Mouse (Mus musculus) inflammation-experienced regulatory T-cells, adult 6 months (primary cell): Measurements from ENCODE around the gene Ncln. TPM values are rescaled to one million over a fixed set of nuclear protein-coding genes. Genes with fewer than 3 reads are reported as not detected.

ENCODE experiments used
- ATAC-seq: one replicate; pipeline ENCODE4 v1.8.0; 2017
- polyA plus RNA-seq, 3 experiments: library from polyadenylated mRNA; unstranded; fragments of 100-300 nt; shearing (Covaris generic); gene quantifications; one replicate each; pipeline ENCODE4 v1.2.1; 2017

Gene Ncln
- polyA plus RNA-seq, result 10 to 100 TPM; 34.3 to 41.1 (median 36.9) TPM

- ATAC-seq, result peak; percentile 92
Measured at GRCm38 (mm10) chr10:81496264-81496901, at the start of gene Ncln. TSS of gene Ncln (minus strand) at chr10:81496392.

- ATAC-seq, result peak; percentile 96
Measured at GRCm38 (mm10) chr10:81545161-81545747, 49.1 kb upstream of the Ncln start, which contains the start of gene Gna11. TSS of gene Gna11 (minus strand) at chr10:81545190.

DNA sequence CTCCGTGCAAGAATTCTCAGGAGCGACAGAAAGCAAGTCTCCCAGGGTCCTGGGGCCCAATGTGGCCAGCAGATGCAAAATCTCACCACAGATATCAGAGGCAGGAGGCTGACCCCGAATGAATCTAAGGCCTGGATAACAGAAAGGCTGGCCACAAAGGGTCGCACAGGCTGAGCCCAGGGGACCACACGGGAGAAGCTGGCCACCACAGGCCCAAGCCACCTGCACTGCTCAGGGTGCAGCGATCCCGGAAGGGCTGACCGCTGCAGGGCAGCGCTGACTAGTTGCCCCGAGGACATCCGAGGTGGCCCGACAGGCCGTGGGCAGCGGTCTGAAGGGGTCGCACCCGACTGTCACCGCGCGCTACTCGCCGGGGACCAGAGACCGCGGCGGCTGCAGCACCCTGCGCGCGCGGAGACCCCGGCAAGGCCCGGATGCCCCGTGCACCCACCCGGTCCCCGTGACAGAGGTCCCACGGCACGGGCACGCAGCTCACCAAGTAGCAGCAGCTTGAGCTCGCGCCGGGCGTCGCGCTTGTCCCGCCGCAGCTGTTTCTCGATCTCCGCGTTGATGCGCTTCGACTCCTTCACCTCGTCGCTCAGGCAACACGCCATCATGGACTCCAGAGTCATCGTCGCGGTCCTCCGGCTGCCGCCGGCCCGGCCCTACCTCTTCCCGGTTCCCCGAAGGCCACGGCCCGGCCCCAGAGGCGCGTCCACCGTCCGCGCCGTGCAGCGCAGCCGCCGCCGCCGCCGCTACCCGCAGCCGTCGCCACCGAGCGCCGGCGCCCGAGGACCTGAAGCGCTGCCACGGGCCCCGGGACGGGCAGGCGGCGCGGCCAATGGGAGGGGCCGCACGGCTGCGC is 48.3 kb upstream of the Ncln start:
- peak; percentile 5 for ATAC-seq

DNA sequence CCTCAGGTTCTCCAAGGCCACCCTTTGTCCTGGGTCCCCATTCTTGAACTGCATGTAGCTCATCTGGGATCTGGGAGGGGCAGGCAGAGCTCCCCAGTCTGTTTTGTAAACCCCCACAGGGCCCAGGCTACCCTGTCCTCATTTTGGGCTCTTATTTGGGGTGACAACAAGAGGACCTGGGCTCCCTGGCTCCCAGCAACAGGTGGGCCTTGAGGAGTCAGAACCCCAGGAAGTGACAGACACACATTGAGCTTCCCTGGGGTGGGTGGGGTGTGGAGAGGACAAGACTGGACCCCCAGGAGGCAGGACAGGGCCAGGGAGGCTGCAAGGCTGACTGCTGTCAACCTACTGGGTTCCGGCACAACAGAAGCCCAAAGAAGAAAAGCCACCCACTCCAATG is 47.4 kb upstream of the Ncln start:
- ATAC-seq, result no peak

GRCm38 (mm10) chr10:81542727-81543460 is 46.7 kb upstream of the Ncln start:
- ATAC-seq, result no peak

DNA sequence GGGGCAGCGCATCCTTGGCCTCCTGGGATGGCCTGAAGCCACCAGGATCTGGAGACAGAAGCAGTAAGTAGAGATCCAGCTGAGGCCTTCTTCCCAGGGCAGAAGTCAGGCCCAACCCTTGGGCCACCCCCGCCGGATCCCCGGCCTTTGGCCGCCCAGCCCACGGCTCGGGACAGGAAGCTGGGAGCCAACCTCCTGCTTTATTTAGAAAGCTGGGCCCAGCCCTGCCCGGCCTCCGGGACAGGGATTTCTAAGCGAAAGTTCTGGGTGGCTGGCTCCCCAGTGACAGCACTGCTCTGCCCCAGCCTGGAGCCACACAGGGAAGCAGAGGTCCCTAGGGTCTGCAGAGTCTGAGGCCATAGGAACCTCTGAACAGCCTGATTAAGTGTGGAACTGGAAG is 45.6 kb upstream of the Ncln start:
- no peak for ATAC-seq

GRCm38 (mm10) chr10:81541363-81541762 is 45.2 kb upstream of the Ncln start:
- no peak for ATAC-seq

DNA sequence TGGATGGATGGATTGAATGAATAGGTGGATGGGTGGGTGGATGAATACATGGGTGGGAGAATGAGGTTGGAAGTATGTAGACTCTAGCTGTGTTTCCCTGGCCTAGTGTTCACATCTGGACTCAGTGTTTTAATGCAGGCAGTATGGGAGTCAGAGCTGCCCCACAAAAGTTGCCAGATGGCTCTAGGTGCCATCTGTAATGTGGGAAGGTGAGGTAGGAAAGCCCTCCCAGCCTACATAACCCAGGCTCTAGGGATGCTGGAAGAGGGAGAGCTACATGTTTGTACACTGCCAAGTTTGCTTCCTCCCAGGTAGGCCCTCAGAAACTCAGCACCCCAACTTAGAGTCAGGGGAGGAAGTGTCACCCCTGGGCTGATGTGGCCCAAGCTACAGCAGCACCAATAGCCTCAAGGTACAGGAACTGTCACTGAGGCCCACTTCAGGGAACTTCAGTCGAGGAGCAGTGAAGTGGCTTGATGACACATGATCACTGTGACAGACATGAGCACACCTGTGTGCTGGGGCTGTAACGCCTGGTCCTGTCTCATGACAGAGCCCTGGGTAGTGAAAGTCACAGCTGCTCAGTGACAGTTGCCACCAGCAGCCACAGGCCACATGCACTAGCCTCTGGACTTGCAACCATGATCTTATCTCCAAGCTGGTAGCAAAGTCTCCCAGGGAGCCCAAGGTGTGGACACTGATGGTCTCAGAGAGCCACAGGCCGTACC is 42.3 kb upstream of the Ncln start:
- ATAC-seq, result no peak

DNA sequence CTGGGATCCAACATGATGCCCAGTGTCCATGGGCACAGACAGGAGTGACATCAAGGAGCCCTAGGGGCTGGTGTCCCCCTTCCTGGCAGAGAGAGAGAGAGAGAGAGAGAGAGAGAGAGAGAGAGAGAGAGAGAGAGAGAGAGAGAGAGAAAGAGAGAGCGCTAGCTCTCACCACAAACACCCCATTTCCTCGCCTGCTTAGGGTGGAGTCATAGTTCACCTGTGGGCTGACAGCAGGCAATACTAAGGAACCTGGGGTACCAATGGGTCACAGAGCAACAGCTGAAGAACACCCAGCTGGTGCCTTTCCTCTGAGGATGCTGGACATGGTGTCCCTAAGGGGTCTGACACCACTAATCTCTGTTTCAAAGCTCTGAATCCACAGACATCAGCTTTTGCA is 41.2 kb upstream of the Ncln start:
- ATAC-seq, result peak; percentile 17

GRCm38 (mm10) chr10:81536734-81537133 is 40.5 kb upstream of the Ncln start:
- no peak for ATAC-seq

DNA sequence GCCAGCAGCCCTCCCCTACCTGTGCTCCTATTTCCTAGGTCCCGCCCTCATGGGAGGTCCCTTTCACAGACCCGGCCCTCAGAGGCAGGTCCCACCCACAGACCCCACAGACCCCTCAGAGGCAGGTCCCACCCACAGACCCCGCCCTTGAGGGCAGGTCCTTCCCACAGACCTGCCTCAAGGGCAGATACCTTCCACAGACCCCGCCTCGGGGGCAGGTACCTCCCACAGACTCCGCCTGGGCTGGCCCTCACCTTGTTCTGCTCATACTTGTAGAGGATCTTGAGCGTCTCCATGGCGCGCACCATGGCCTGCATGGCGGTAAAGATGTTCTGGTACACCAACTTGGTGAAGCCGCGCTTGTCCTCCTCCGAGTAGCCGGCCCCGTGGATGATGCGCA is 38.6 kb upstream of the Ncln start:
- ATAC-seq, result no peak

GRCm38 (mm10) chr10:81526779-81527178 is 30.6 kb upstream of the Ncln start:
- ATAC-seq, result peak; percentile 71

DNA sequence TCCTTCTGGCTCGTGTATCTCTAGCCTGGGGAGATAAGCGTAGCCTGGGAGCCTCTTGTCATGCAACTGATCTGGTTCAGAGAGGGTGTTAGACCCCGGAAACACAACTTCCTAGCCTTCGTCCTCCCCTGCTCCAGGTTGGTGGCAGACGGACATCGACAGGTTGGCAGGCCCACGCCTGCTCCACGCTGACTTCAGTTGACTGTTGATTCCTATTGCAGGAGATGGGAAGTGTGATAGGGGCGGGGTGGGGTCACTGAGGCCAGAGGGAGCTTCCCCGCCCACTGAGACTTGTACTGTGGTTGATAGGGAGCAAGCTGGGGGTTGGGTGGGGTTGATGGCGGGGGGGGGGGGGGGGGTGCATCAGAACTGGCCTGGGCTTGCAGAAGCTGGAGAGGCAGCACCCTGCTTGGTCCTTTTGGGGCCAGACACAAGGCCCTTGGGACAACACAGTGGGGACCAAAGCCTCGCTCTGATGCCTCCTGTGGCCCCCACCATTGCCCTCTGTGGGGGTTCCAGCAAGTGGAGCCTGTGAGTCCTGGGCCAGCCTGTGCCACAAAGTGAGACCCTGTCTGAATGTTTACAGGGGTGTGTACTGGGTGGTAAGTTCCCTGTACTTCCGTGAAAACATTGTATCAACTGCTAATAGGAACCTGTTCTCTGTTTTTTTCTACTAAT is 29.0 kb upstream of the Ncln start:
- ATAC-seq, result no peak

- ATAC-seq, result peak; percentile 57
Measured at GRCm38 (mm10) chr10:81524051-81524605, 27.9 kb upstream of the Ncln start, which contains the start of gene Gna15. TSS of gene Gna15 (minus strand) at chr10:81524225.

- ATAC-seq, result peak; percentile 33
Measured at GRCm38 (mm10) chr10:81523570-81523969, 27.4 kb upstream of the Ncln start.

DNA sequence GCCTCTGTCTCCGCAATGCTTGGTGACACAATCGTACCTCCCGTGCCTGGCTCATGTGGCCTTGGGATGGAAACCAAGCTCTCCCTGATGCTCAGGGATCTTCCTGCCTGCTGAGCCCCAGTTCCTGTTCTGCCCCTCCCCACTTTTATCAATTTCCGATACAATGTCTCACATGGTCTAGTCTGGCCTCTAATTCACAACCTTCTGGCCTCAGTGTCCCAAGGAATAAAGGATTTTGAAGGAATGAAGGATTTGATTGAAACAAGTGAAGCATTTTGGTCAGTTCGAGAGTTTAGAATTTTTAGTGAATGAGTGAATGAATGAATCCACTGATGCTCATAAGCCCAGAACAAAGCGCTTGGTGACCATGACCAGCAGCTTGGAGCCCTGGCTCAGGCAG is 26.9 kb upstream of the Ncln start:
- ATAC-seq, result no peak

DNA sequence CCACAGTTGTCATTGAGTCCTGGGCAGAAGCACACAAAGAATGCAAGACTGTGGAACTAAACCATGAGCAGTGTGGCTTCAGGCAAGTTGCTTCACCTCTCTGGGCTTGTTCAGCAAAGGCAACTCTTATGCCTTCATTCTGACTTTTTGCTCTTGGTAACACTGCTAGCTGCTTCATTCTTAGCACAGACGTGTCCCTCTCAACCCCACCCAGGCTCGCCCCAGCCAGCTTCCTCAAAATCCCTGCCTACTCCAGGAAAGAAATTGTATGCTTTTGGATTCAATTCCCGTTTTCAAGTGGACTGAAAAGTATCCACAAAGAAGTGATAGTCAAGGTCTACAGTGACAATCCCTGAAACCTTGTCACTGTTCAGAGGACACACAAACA is 23.8 kb upstream of the Ncln start:
- no peak for ATAC-seq

GRCm38 (mm10) chr10:81519227-81519977 is 23.2 kb upstream of the Ncln start:
- ATAC-seq, result no peak

- ATAC-seq, result peak; percentile 78
Measured at GRCm38 (mm10) chr10:81518546-81518945, 22.4 kb upstream of the Ncln start.

GRCm38 (mm10) chr10:81517227-81517626 is 21.0 kb upstream of the Ncln start:
- no peak for ATAC-seq
